Mouse (Mus musculus) lung, postnatal 25 days (tissue): ENCODE data around the gene Ift52.
A peak's percentile ranks its signal among the peaks of the same experiment; 100 is the strongest.
"Not testable (repeated sequence)": the region's sequence is repeated elsewhere in the genome, so short reads cannot be mapped to it uniquely, and the experiment has no call there.

ENCODE experiments used
- DNase-seq: peaks from one replicate; pipeline ENCODE4 v3.0.0; 2022; ENCODE audit warnings: low spot score

Ift52 gene

GRCm38 (mm10) chr2:163031757-163032156 lies 14.6 kb downstream of the Ift52 start:
- no peak for DNase-seq

GRCm38 (mm10) chr2:163032622-163033021 lies 15.5 kb downstream of the Ift52 start:
- no peak for DNase-seq

GRCm38 (mm10) chr2:163039940-163040339 lies 22.8 kb downstream of the Ift52 start:
- no peak for DNase-seq

GRCm38 (mm10) chr2:163048125-163048524 lies 31.0 kb downstream of the Ift52 start:
- DNase-seq, result peak; percentile 70

GRCm38 (mm10) chr2:163049116-163049515 lies 32.0 kb downstream of the Ift52 start:
- DNase-seq, result no peak

- DNase-seq, result no peak
These were observed 34.5 kb downstream of the Ift52 start for GRCm38 (mm10) chr2:163051691-163052090.

- peak; percentile 26 for DNase-seq
These were observed 34.9 kb downstream of the Ift52 start for GRCm38 (mm10) chr2:163052101-163052500.

- no peak for DNase-seq
These were observed 35.7 kb downstream of the Ift52 start for GRCm38 (mm10) chr2:163052826-163053225.

- peak; percentile 94 for DNase-seq
These were observed 37.2 kb downstream of the Ift52 start, which contains the start of gene Mybl2 for GRCm38 (mm10) chr2:163054335-163054840. Gene Mybl2, plus strand, starts transcription at chr2:163054687.

GRCm38 (mm10) chr2:163054891-163055494 lies 37.8 kb downstream of the Ift52 start:
- DNase-seq, result no peak

GRCm38 (mm10) chr2:163055715-163056114 lies 38.6 kb downstream of the Ift52 start:
- DNase-seq, result no peak

- no peak for DNase-seq
These were observed 39.4 kb downstream of the Ift52 start for GRCm38 (mm10) chr2:163056584-163056983.

- DNase-seq, result not testable (repeated sequence)
These were observed 41.8 kb downstream of the Ift52 start for GRCm38 (mm10) chr2:163058981-163059380.

GRCm38 (mm10) chr2:163060630-163061029 lies 43.5 kb downstream of the Ift52 start:
- no peak for DNase-seq

- no peak for DNase-seq
These were observed 44.3 kb downstream of the Ift52 start for GRCm38 (mm10) chr2:163061203-163062118.

GRCm38 (mm10) chr2:163062119-163062508 lies 45.0 kb downstream of the Ift52 start:
- DNase-seq, result no peak

- no peak for DNase-seq
These were observed 49.2 kb downstream of the Ift52 start for GRCm38 (mm10) chr2:163066326-163066725.

GRCm38 (mm10) chr2:163067233-163067632 lies 50.1 kb downstream of the Ift52 start:
- no peak for DNase-seq

GRCm38 (mm10) chr2:163070213-163070612 lies 53.1 kb downstream of the Ift52 start:
- DNase-seq, result no peak

GRCm38 (mm10) chr2:163071590-163071989 lies 54.4 kb downstream of the Ift52 start:
- no peak for DNase-seq

- no peak for DNase-seq
These were observed 56.0 kb downstream of the Ift52 start for GRCm38 (mm10) chr2:163073023-163073757.

GRCm38 (mm10) chr2:163074006-163074405 lies 56.9 kb downstream of the Ift52 start:
- DNase-seq, result no peak
